In the genomic region with DNA sequence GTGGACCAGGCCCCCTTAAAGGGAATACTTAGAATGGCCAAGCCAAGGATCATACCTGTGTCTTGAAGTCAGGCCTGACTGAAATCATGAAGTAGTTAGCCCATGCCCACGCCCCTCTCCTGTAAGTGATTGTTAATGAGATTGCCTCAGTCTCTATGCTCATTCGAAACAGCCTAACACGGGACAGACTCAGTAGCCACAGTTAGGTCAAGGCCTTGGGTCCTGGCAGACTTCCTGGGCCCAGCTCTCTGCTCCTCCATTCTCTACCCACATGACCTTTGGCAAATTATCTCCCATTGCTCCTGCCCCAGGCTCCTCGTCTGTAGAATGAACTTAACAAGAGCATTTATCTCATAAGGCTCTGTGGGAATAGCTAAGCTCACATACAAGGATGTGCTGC, we compare ENCODE assay signal across 21 mouse cellular contexts. TPM values are rescaled to one million over a fixed set of nuclear protein-coding genes. Genes with fewer than 3 reads are reported as not detected.
"Had no signal": no experiment of that assay in that cellular context is flagged by ENCODE, and none has a peak within 500 bp of the region (broad histone marks: within the 10 kb centered on the region; RNA-seq: fewer than 3 reads in every experiment).

No protein-coding gene starts in this region.

- H3K27me3 ChIP-seq: limb, embryonic 12.5 days; liver, embryonic 13.5 days; neural tube, embryonic 13.5 days had no signal

- DNase-seq: kidney, adult 18-20 months; kidney, postnatal 10 days; kidney, postnatal 4 days; liver, embryonic 13.5 days; lung, adult 2 months; lung, postnatal 36 days; midbrain, embryonic 14.5 days; right cerebral cortex, postnatal 14 days; thymus, postnatal 36 days had no signal

- H3K4me3 ChIP-seq: layer of hippocampus, adult 2 months; limb, embryonic 12.5 days; liver, embryonic 13.5 days; neural tube, embryonic 13.5 days had no signal

- H3K4me1 ChIP-seq: neural tube, embryonic 13.5 days had no signal

- H3K4me2 ChIP-seq: limb, embryonic 12.5 days; liver, embryonic 13.5 days; neural tube, embryonic 13.5 days had no signal

- ATAC-seq: lung, postnatal 0 days had no signal

- H3K9ac ChIP-seq: limb, embryonic 12.5 days; liver, embryonic 13.5 days; neural tube, embryonic 13.5 days had no signal

- H3K27ac ChIP-seq: layer of hippocampus, adult 2 months; limb, embryonic 12.5 days; liver, embryonic 13.5 days; neural tube, embryonic 13.5 days had no signal

- H3K9me3 ChIP-seq: limb, embryonic 12.5 days; neural tube, embryonic 13.5 days had no signal

- H3K36me3 ChIP-seq: limb, embryonic 12.5 days; liver, embryonic 13.5 days; neural tube, embryonic 13.5 days had no signal

RNA-seq across cellular contexts. Expression of a gene that starts 38.1 kb away (rescaled TPM):
- total RNA-seq: layer of hippocampus, adult 2 months; layer of hippocampus, postnatal 10 days; left cerebral cortex, postnatal 36 days; megakaryocyte progenitor cell, adult 5-6 weeks; monocyte, adult 5-6 weeks had no signal
- polyA plus RNA-seq: kidney, embryonic 14.5 days; limb, embryonic 12.5 days; liver, embryonic 13.5 days; lung, adult 2 months; lung, postnatal 0 days; midbrain, embryonic 14.5 days; neural tube, embryonic 13.5 days; spleen, adult 2 months; stomach, embryonic 16.5 days; thymus, postnatal 0 days had no signal

RNA-seq across cellular contexts. Expression of a gene that starts 52.9 kb away (rescaled TPM):
- total RNA-seq: left cerebral cortex, postnatal 36 days; megakaryocyte progenitor cell, adult 5-6 weeks; monocyte, adult 5-6 weeks had no signal
- polyA plus RNA-seq: kidney, embryonic 14.5 days; limb, embryonic 12.5 days; lung, adult 2 months; lung, postnatal 0 days; midbrain, embryonic 14.5 days; neural tube, embryonic 13.5 days; spleen, adult 2 months had no signal

RNA-seq across cellular contexts. Expression of a gene that starts 57.2 kb away (rescaled TPM):
- total RNA-seq: layer of hippocampus, adult 2 months; layer of hippocampus, postnatal 10 days; left cerebral cortex, postnatal 36 days; megakaryocyte progenitor cell, adult 5-6 weeks; monocyte, adult 5-6 weeks had no signal
- polyA plus RNA-seq: limb, embryonic 12.5 days; lung, adult 2 months; lung, postnatal 0 days; midbrain, embryonic 14.5 days; neural tube, embryonic 13.5 days; spleen, adult 2 months; thymus, postnatal 0 days had no signal
